Mouse (Mus musculus): ENCODE measurements around the gene Pde3a. TPM values are rescaled to one million over a fixed set of nuclear protein-coding genes. Genes with fewer than 3 reads are reported as not detected.

Pde3a gene
- total and polyA plus RNA-seq, 2 experiments: 0.44 to 1.1 TPM

DNA sequence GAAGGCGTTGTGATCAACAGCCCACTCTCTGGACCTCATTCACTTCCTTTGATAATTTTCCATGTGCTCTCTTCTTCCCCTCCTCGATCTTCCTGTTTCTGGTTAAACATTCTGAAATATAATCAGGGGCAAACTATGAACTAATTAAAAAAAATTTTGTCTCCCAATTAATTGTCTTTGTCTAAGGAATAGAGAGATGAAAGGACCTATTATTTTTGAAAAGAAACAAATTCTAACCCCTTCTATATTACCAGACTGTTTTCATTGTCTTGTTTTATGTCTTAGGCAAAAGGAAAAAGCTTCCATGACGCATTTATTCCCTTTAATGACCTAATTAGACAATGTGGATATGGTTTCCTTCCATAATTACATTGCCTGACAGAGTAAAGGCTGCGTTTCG is 156.4 kb downstream of the Pde3a start:
- no peak for TF ChIP-seq CTCF (IDR thresholded peaks at IDR 0.05; ENCODE audit: low read depth, low read length)
- TF ChIP-seq POLR2A (IDR thresholded peaks at IDR 0.05; ENCODE audit: extremely low read depth, insufficient read depth, low read length): no peak
- Histone ChIP-seq H3K79me2 (ENCODE audit: control insufficient read depth, insufficient read depth, low read length) (no peaks in the 10 kb centered on the region), H3K9ac (ENCODE audit: low read depth, low read length) (no peak overlapping the region), H3K4me1 (ENCODE audit: control insufficient read depth, insufficient read depth, low read length) (no peaks in the 10 kb centered on the region), H3K4me3 (ENCODE audit: insufficient read depth, low read depth, low read length) (no peak overlapping the region), H3K27ac (replicated peaks; ENCODE audit: insufficient read depth, low read depth, low read length) (no peak overlapping the region), H3K36me3 (ENCODE audit: control insufficient read depth, insufficient read depth, low read length) (no peaks in the 10 kb centered on the region), H3K27me3 (ENCODE audit: control insufficient read depth, insufficient read depth, low read length) (no peaks in the 10 kb centered on the region)
- 80% methylated on average over 5 of the region's 5 CpGs for WGBS
- no peak for DNase-seq (ENCODE audit: extremely low read depth, low read depth, low spot score)

DNA sequence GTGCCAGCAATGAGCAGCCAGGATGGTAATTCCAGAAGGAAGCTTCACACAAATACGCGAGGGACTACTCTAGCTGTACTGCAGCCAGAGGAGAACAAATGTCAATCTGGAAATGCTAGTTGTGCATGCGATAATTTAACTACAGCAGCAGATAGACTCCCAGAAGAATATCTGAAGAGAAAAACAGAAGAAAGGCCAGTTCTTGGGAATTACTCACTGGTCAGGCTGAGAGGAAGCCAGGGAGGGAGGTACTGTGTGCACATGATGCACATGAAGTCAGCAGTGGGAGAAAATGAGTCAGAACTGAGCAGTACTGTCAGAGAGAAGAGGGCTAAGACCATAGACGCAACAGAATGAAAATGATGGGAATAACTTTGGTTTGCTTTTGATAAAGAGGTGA is 159.7 kb downstream of the Pde3a start:
- H3K4me3 ChIP-seq (ENCODE audit: insufficient read depth, low read depth, low read length): no peak overlapping the region
- H3K27ac ChIP-seq (replicated peaks; ENCODE audit: insufficient read depth, low read depth, low read length): no peak overlapping the region
- no peaks in the 10 kb centered on the region for H3K36me3 ChIP-seq (ENCODE audit: control insufficient read depth, insufficient read depth, low read length)
- H3K9ac ChIP-seq (ENCODE audit: low read depth, low read length): no peak overlapping the region
- H3K79me2 ChIP-seq (ENCODE audit: control insufficient read depth, insufficient read depth, low read length): no peaks in the 10 kb centered on the region
- no peak for DNase-seq (ENCODE audit: extremely low read depth, low read depth, low spot score)
- no peaks in the 10 kb centered on the region for H3K4me1 ChIP-seq (ENCODE audit: control insufficient read depth, insufficient read depth, low read length)
- TF ChIP-seq POLR2A (IDR thresholded peaks at IDR 0.05; ENCODE audit: extremely low read depth, insufficient read depth, low read length) (no peak), CTCF (IDR thresholded peaks at IDR 0.05; ENCODE audit: low read depth, low read length) (no peak)
- 87% methylated on average over 4 of the region's 4 CpGs for WGBS
- no peaks in the 10 kb centered on the region for H3K27me3 ChIP-seq (ENCODE audit: control insufficient read depth, insufficient read depth, low read length)

- H3K79me2 ChIP-seq (ENCODE audit: control insufficient read depth, insufficient read depth, low read length): no peaks in the 10 kb centered on the region
- 83% methylated on average over 5 of the region's 5 CpGs for WGBS
- H3K4me1 ChIP-seq (ENCODE audit: control insufficient read depth, insufficient read depth, low read length): no peaks in the 10 kb centered on the region
- H3K4me3 ChIP-seq (ENCODE audit: insufficient read depth, low read depth, low read length): no peak overlapping the region
- TF ChIP-seq CTCF (IDR thresholded peaks at IDR 0.05; ENCODE audit: low read depth, low read length): no peak
- no peak for TF ChIP-seq POLR2A (IDR thresholded peaks at IDR 0.05; ENCODE audit: extremely low read depth, insufficient read depth, low read length)
- H3K27ac ChIP-seq (replicated peaks; ENCODE audit: insufficient read depth, low read depth, low read length): no peak overlapping the region
- no peak for DNase-seq (ENCODE audit: extremely low read depth, low read depth, low spot score)
- H3K9ac ChIP-seq (ENCODE audit: low read depth, low read length): no peak overlapping the region
- no peaks in the 10 kb centered on the region for H3K36me3 ChIP-seq (ENCODE audit: control insufficient read depth, insufficient read depth, low read length)
- H3K27me3 ChIP-seq (ENCODE audit: control insufficient read depth, insufficient read depth, low read length): no peaks in the 10 kb centered on the region
Observed at GRCm38 (mm10) chr6:141410836-141411235, 161.8 kb downstream of the Pde3a start.

DNA sequence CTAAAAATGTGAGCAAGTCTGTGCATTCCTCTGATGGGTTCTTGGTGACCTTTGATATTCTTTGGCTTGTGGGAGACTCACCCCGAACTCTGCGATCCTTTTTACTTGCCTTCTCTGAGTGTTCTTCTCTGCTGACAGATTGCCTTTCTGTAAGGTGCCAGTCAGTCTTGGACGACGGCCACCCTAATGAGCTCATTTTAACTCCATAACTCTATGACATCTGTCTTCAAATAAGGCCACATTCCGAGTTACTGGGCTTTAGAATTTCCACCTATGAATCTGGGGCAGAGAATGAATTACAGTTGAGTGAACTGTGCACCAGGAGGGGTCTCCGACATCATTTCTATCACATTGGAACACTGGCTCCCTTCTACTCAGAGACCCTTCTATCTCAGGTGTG is 176.0 kb downstream of the Pde3a start:
- no peak for DNase-seq (ENCODE audit: extremely low read depth, low read depth, low spot score)
- H3K27ac ChIP-seq (replicated peaks; ENCODE audit: insufficient read depth, low read depth, low read length): no peak overlapping the region
- TF ChIP-seq POLR2A (IDR thresholded peaks at IDR 0.05; ENCODE audit: extremely low read depth, insufficient read depth, low read length) (no peak), CTCF (IDR thresholded peaks at IDR 0.05; ENCODE audit: low read depth, low read length) (no peak)
- 84% methylated on average over 6 of the region's 6 CpGs for WGBS
- H3K9ac ChIP-seq (ENCODE audit: low read depth, low read length): no peak overlapping the region
- no peaks in the 10 kb centered on the region for H3K4me1 ChIP-seq (ENCODE audit: control insufficient read depth, insufficient read depth, low read length)
- no peaks in the 10 kb centered on the region for H3K36me3 ChIP-seq (ENCODE audit: control insufficient read depth, insufficient read depth, low read length)
- H3K27me3 ChIP-seq (ENCODE audit: control insufficient read depth, insufficient read depth, low read length): no peaks in the 10 kb centered on the region
- H3K79me2 ChIP-seq (ENCODE audit: control insufficient read depth, insufficient read depth, low read length): no peaks in the 10 kb centered on the region
- no peak overlapping the region for H3K4me3 ChIP-seq (ENCODE audit: insufficient read depth, low read depth, low read length)

GRCm38 (mm10) chr6:141428587-141428986 is 179.5 kb downstream of the Pde3a start:
- Histone ChIP-seq H3K27me3 (ENCODE audit: control insufficient read depth, insufficient read depth, low read length) (no peaks in the 10 kb centered on the region), H3K79me2 (ENCODE audit: control insufficient read depth, insufficient read depth, low read length) (no peaks in the 10 kb centered on the region), H3K36me3 (ENCODE audit: control insufficient read depth, insufficient read depth, low read length) (no peaks in the 10 kb centered on the region), H3K4me1 (ENCODE audit: control insufficient read depth, insufficient read depth, low read length) (peaks cover 6% of the 10 kb centered on the region; the same call in 1 of the 2 replicates), H3K27ac (replicated peaks; ENCODE audit: insufficient read depth, low read depth, low read length) (no peak overlapping the region), H3K9ac (ENCODE audit: low read depth, low read length) (no peak overlapping the region), H3K4me3 (ENCODE audit: insufficient read depth, low read depth, low read length) (no peak overlapping the region)
- WGBS: 80% methylated on average over 4 of the region's 4 CpGs
- DNase-seq (ENCODE audit: extremely low read depth, low read depth, low spot score): no peak
- TF ChIP-seq POLR2A (IDR thresholded peaks at IDR 0.05; ENCODE audit: extremely low read depth, insufficient read depth, low read length): no peak

DNA sequence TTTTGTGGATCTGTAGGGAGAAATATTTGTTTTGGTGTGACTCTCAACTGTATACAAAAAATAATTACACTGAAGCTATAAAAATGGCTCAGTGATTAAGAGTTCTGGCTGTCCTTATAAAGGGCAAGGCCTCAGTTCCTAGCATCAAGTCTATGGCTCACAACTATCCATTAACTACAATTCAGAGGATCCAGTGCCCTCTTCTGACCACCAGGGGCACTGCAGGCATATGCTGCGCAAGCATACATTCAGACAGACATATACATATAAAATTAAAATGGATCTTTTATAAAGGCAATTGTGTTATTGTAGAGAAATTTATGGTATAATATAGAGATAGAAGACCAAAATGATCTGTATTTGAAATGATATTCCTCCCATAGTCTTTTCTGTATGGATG is 181.1 kb downstream of the Pde3a start:
- TF ChIP-seq POLR2A (IDR thresholded peaks at IDR 0.05; ENCODE audit: extremely low read depth, insufficient read depth, low read length) (no peak), CTCF (IDR thresholded peaks at IDR 0.05; ENCODE audit: low read depth, low read length) (peak; percentile 53; the same call in 1 of the 2 replicates)
- Histone ChIP-seq H3K27ac (replicated peaks; ENCODE audit: insufficient read depth, low read depth, low read length) (no peak overlapping the region), H3K36me3 (ENCODE audit: control insufficient read depth, insufficient read depth, low read length) (no peaks in the 10 kb centered on the region), H3K27me3 (ENCODE audit: control insufficient read depth, insufficient read depth, low read length) (no peaks in the 10 kb centered on the region), H3K4me3 (ENCODE audit: insufficient read depth, low read depth, low read length) (no peak overlapping the region), H3K9ac (ENCODE audit: low read depth, low read length) (no peak overlapping the region), H3K79me2 (ENCODE audit: control insufficient read depth, insufficient read depth, low read length) (no peaks in the 10 kb centered on the region), H3K4me1 (ENCODE audit: control insufficient read depth, insufficient read depth, low read length) (peaks cover 6% of the 10 kb centered on the region; the same call in 1 of the 2 replicates)
- no peak for DNase-seq (ENCODE audit: extremely low read depth, low read depth, low spot score)
- WGBS: 94% methylated on average over 1 of the region's 1 CpGs

Data from liver, adult 2 months (tissue).